In genomic region chr16:35364063-35364428, GRCm38 (mm10) we compare ENCODE assay signal across 7 mouse cellular contexts. TPM values are rescaled to one million over a fixed set of nuclear protein-coding genes. Genes with fewer than 3 reads are reported as not detected.
DNase-seq lines count a peak whose midpoint lies in the region; ATAC-seq and TF ChIP-seq lines count a peak whose summit lies in the region.

No protein-coding gene starts in this region.

- peaks cover 5% of the 10 kb centered on the region; the same call in 1 of the 2 replicates for H3K4me1 ChIP-seq in spleen, adult 2 months (ENCODE audit: control insufficient read depth, insufficient read depth, insufficient read length)
- H3K4me1 ChIP-seq in forebrain, embryonic 11.5 days (replicated peaks; ENCODE audit: control insufficient read depth, insufficient read depth, low read length), result no peaks in the 10 kb centered on the region; the same call in 1 of the 2 replicates
- no peaks in the 10 kb centered on the region for H3K4me1 ChIP-seq in liver, embryonic 11.5 days (replicated peaks; ENCODE audit: control insufficient read depth, insufficient read depth, low read length)
- H3K4me1 ChIP-seq in stomach, embryonic 16.5 days (ENCODE audit: control insufficient read depth, insufficient read depth, low read length), result peaks cover 4% of the 10 kb centered on the region

- H3K4me3 ChIP-seq in spleen, adult 2 months (ENCODE audit: extremely low read depth, insufficient read depth, insufficient read length), result peak overlapping the region; percentile 86
- H3K4me3 ChIP-seq in forebrain, embryonic 11.5 days (ENCODE audit: low read depth, low read length), result peak overlapping the region; percentile 82
- H3K4me3 ChIP-seq in liver, embryonic 11.5 days (ENCODE audit: low read depth, low read length), result peak overlapping the region; percentile 88
- peak overlapping the region; percentile 95 for H3K4me3 ChIP-seq in stomach, embryonic 16.5 days (replicated peaks; ENCODE audit: low read length)

- peak overlapping the region; percentile 52 for H3K4me2 ChIP-seq in forebrain, embryonic 11.5 days (ENCODE audit: low read depth, low read length, severe bottlenecking)
- H3K4me2 ChIP-seq in liver, embryonic 11.5 days, result peak overlapping the region; percentile 84
- peak overlapping the region; percentile 88 for H3K4me2 ChIP-seq in stomach, embryonic 16.5 days (ENCODE audit: low read depth, low read length)

- H3K9ac ChIP-seq in forebrain, embryonic 11.5 days (ENCODE audit: low read length), result peak overlapping the region; percentile 57
- H3K9ac ChIP-seq in liver, embryonic 11.5 days (ENCODE audit: low read depth, low read length), result peak overlapping the region; percentile 34; the same call in 1 of the 2 replicates
- H3K9ac ChIP-seq in stomach, embryonic 16.5 days (ENCODE audit: low read length), result peak overlapping the region; percentile 62

- no peak; the same call in 1 of the 2 replicates for ATAC-seq in forebrain, embryonic 11.5 days (replicated peaks; ENCODE audit: low FRiP score)
- no peak for ATAC-seq in liver, embryonic 11.5 days (replicated peaks; ENCODE audit: low FRiP score)
- no peak for ATAC-seq in stomach, embryonic 16.5 days (ENCODE audit: insufficient read depth, low FRiP score)

- no peaks in the 10 kb centered on the region for H3K36me3 ChIP-seq in spleen, adult 2 months (ENCODE audit: control insufficient read depth, insufficient read depth, low read length)
- H3K36me3 ChIP-seq in forebrain, embryonic 11.5 days (ENCODE audit: control insufficient read depth, insufficient read depth, low read length), result no peaks in the 10 kb centered on the region
- H3K36me3 ChIP-seq in liver, embryonic 11.5 days (ENCODE audit: control insufficient read depth, insufficient read depth, low read length), result no peaks in the 10 kb centered on the region; the same call in 1 of the 2 replicates
- no peaks in the 10 kb centered on the region for H3K36me3 ChIP-seq in stomach, embryonic 16.5 days (ENCODE audit: control insufficient read depth, insufficient read depth, low read length)

- no peak for TF ChIP-seq CTCF in spleen, adult 2 months (IDR thresholded peaks at IDR 0.05; ENCODE audit: extremely low read depth, insufficient read depth, insufficient read length, insufficient replicate concordance)

- WGBS in spleen, adult 2 months, result 1% methylated on average over 7 of the region's 7 CpGs
- WGBS in forebrain, embryonic 11.5 days, result 1% methylated on average over 7 of the region's 7 CpGs
- under 1% methylated on average over 7 of the region's 7 CpGs for WGBS in liver, embryonic 11.5 days
- under 1% methylated on average over 7 of the region's 7 CpGs for WGBS in stomach, embryonic 16.5 days

- DNase-seq in spleen, adult 2 months (ENCODE audit: low read depth in 1 of 2, low spot score in 2 of 2), result no peak
- DNase-seq in spleen, postnatal 14 days (ENCODE audit: low spot score in 2 of 2), result no peak
- DNase-seq in forebrain, embryonic 11.5 days (ENCODE audit: low spot score), result no peak
- DNase-seq in liver, embryonic 11.5 days (ENCODE audit: low spot score), result no peak
- DNase-seq in adrenal gland, postnatal 25 days, result no peak
- no peak for DNase-seq in right cerebral cortex, postnatal 4 days

- no peaks in the 10 kb centered on the region for H3K27me3 ChIP-seq in spleen, adult 2 months (ENCODE audit: control insufficient read depth, insufficient read depth, low read length)
- H3K27me3 ChIP-seq in forebrain, embryonic 11.5 days (ENCODE audit: control insufficient read depth, insufficient read depth, low read length), result no peaks in the 10 kb centered on the region
- no peaks in the 10 kb centered on the region for H3K27me3 ChIP-seq in liver, embryonic 11.5 days (replicated peaks; ENCODE audit: control insufficient read depth, insufficient read depth, low read length)
- no peaks in the 10 kb centered on the region for H3K27me3 ChIP-seq in stomach, embryonic 16.5 days (ENCODE audit: control insufficient read depth, insufficient read depth, low read length)

- H3K27ac ChIP-seq in spleen, adult 2 months (ENCODE audit: insufficient read depth, low read length), result no peak overlapping the region
- peak overlapping the region; percentile 26; the same call in 1 of the 2 replicates for H3K27ac ChIP-seq in forebrain, embryonic 11.5 days (ENCODE audit: low read depth, low read length)
- no peak overlapping the region for H3K27ac ChIP-seq in liver, embryonic 11.5 days (ENCODE audit: low read depth, low read length)
- H3K27ac ChIP-seq in stomach, embryonic 16.5 days (ENCODE audit: low read length), result peak overlapping the region; percentile 60

- no peaks in the 10 kb centered on the region for H3K9me3 ChIP-seq in forebrain, embryonic 11.5 days (ENCODE audit: control insufficient read depth, low read length)
- H3K9me3 ChIP-seq in liver, embryonic 11.5 days (ENCODE audit: control insufficient read depth, low read length), result no peaks in the 10 kb centered on the region
- no peaks in the 10 kb centered on the region for H3K9me3 ChIP-seq in stomach, embryonic 16.5 days (replicated peaks; ENCODE audit: control insufficient read depth, low read length)

- TF ChIP-seq POLR2A in spleen, adult 2 months (IDR thresholded peaks at IDR 0.05; ENCODE audit: low read depth, low read length), result no peak

RNA-seq across cellular contexts. Expression of gene Sec22a, which starts 0.3 kb away (rescaled TPM):
- 4.5 TPM in 2 replicates for polyA plus RNA-seq in spleen, adult 2 months (2012; rRNA removed)
- polyA plus RNA-seq in forebrain, embryonic 11.5 days (2014; fragmentation: Nextera tagmentation; extraction: Ambion mirVana), result 40.7 and 45.4 TPM in 2 replicates
- 19.3 and 20.0 TPM in 2 replicates for polyA plus RNA-seq in liver, embryonic 11.5 days (2014; fragmentation: Nextera tagmentation; extraction: Ambion mirVana)
- 46.2 and 47.2 TPM in 2 replicates for polyA plus RNA-seq in stomach, embryonic 16.5 days (2015; fragmentation: Nextera tagmentation; extraction: Ambion mirVana)
- 25.2 and 32.5 TPM in 2 replicates for total RNA-seq in adrenal gland, postnatal 25 days (2021)

Comparison
In these comparisons a context has a peak if more than half of its experiments do, and no peak if none do; other contexts are left out.
1. H3K27ac ChIP-seq: peak in forebrain, embryonic 11.5 days (single experiment) and stomach, embryonic 16.5 days (single experiment); none in spleen, adult 2 months (single experiment) and liver, embryonic 11.5 days (single experiment).
2. Peak in every context shown above with its lines, with median percentiles within 50 percentile points of each other: H3K4me3 ChIP-seq, H3K4me2 ChIP-seq and H3K9ac ChIP-seq.